Mouse (Mus musculus) natural killer cell, adult 2 months (primary cell): ENCODE measurements at regions not wholly inside any gene's neighbourhood (a gene's known extent, or its start where the extent isn't known, plus 50 kb on each side); places are given as distances from the start of the nearest gene placed in this dataset.

ENCODE experiments used
- DNase-seq, 2 experiments: peaks; one replicate each; pipeline ENCODE4 v3.0.0; 2022; ENCODE audit warnings: low spot score in 2 of 2

GRCm38 (mm10) chr3:149326664-149327063, 336.3 kb upstream of the Adgrl2 start:
- peak; percentile 60 to 70 for DNase-seq

- DNase-seq = no peak
Measured at GRCm38 (mm10) chr3:149324088-149324487, 333.7 kb upstream of the Adgrl2 start.

- no peak for DNase-seq
Measured at GRCm38 (mm10) chr3:149318728-149319127, 328.4 kb upstream of the Adgrl2 start.

- DNase-seq = no peak
Measured at GRCm38 (mm10) chr3:149314258-149314657, 323.9 kb upstream of the Adgrl2 start.

GRCm38 (mm10) chr3:149313217-149313616, 322.9 kb upstream of the Adgrl2 start:
- DNase-seq = no peak

GRCm38 (mm10) chr3:149311576-149311975, 321.2 kb upstream of the Adgrl2 start:
- no peak for DNase-seq

GRCm38 (mm10) chr3:149306709-149307108, 316.4 kb upstream of the Adgrl2 start:
- no peak for DNase-seq

GRCm38 (mm10) chr3:149306291-149306690, 315.9 kb upstream of the Adgrl2 start:
- DNase-seq = no peak

GRCm38 (mm10) chr3:149305440-149305839, 315.1 kb upstream of the Adgrl2 start:
- no peak for DNase-seq

GRCm38 (mm10) chr3:149305011-149305413, 314.7 kb upstream of the Adgrl2 start:
- DNase-seq = no peak

GRCm38 (mm10) chr3:149303418-149303817, 313.1 kb upstream of the Adgrl2 start:
- DNase-seq = no peak

GRCm38 (mm10) chr3:149300002-149300401, 309.6 kb upstream of the Adgrl2 start:
- no peak for DNase-seq

- DNase-seq = no peak
Measured at GRCm38 (mm10) chr3:149296419-149296962, 306.1 kb upstream of the Adgrl2 start.

- DNase-seq = no peak
Measured at GRCm38 (mm10) chr3:149295942-149296341, 305.6 kb upstream of the Adgrl2 start.

GRCm38 (mm10) chr3:149295257-149295831, 305.0 kb upstream of the Adgrl2 start:
- DNase-seq = no peak

GRCm38 (mm10) chr3:149294445-149294844, 304.1 kb upstream of the Adgrl2 start:
- no peak for DNase-seq

- DNase-seq = no peak
Measured at GRCm38 (mm10) chr3:149292459-149292858, 302.1 kb upstream of the Adgrl2 start.

GRCm38 (mm10) chr3:149291473-149291872, 301.1 kb upstream of the Adgrl2 start:
- no peak for DNase-seq

GRCm38 (mm10) chr3:149290228-149290627, 299.9 kb upstream of the Adgrl2 start:
- no peak for DNase-seq

GRCm38 (mm10) chr3:149287080-149287479, 296.7 kb upstream of the Adgrl2 start:
- no peak for DNase-seq

- DNase-seq = no peak
Measured at GRCm38 (mm10) chr3:149284976-149285375, 294.6 kb upstream of the Adgrl2 start.

GRCm38 (mm10) chr3:149280807-149281789, 290.7 kb upstream of the Adgrl2 start:
- DNase-seq = peak in 1 of 2 experiments; percentile 36

GRCm38 (mm10) chr3:149279338-149279737, 289.0 kb upstream of the Adgrl2 start:
- no peak for DNase-seq
